Mouse (Mus musculus) limb, embryonic 14.5 days (tissue): ENCODE data around the gene Rabl6. TPM values are rescaled to one million over a fixed set of nuclear protein-coding genes. Genes with fewer than 3 reads are reported as not detected.

Experiments used
- ATAC-seq: fragments of 200-750 bp; cut with Nextera tagmentation; 2 replicates; pipeline ENCODE4 v1.8.0; 2017; ENCODE audit warnings: low read depth, moderate number of reproducible peaks, moderate TSS enrichment; ENCODE audit not compliant: low FRiP score
- DNase-seq: peaks from one replicate; pipeline ENCODE4 v3.0.0-alpha.2; 2015; ENCODE audit warnings: low spot score
- H3K27ac ChIP-seq: fragments of 300-500 bp; sonication (generic); replicated peaks from 2 replicates; pipeline ENCODE4 v1.5.1; 2014; ENCODE audit warnings: low read depth, mild to moderate bottlenecking, low read length, moderate library complexity, mixed read lengths
- H3K27me3 ChIP-seq: fragments of 300-500 bp; sonication (generic); 2 replicates; pipeline ENCODE4 v1.6.1; 2014; ENCODE audit warnings: low read length, mixed read lengths; ENCODE audit not compliant: control insufficient read depth, insufficient read depth
- H3K36me3 ChIP-seq: fragments of 300-500 bp; sonication (generic); 2 replicates; pipeline ENCODE4 v1.6.1; 2014; ENCODE audit warnings: mild to moderate bottlenecking, low read length, moderate library complexity, mixed read lengths; ENCODE audit not compliant: control insufficient read depth, insufficient read depth
- H3K4me1 ChIP-seq: fragments of 300-500 bp; sonication (generic); 2 replicates; pipeline ENCODE4 v1.6.1; 2014; ENCODE audit warnings: antibody characterized with exemption, low read length, mixed read lengths; ENCODE audit not compliant: control insufficient read depth, insufficient read depth
- H3K4me2 ChIP-seq: fragments of 300-500 bp; sonication (generic); replicated peaks from 2 replicates; pipeline ENCODE4 v1.6.1; 2014; ENCODE audit warnings: low read depth, mild to moderate bottlenecking, low read length, moderate library complexity; ENCODE audit not compliant: severe bottlenecking
- H3K4me3 ChIP-seq: fragments of 300-500 bp; sonication (generic); replicated peaks from 2 replicates; pipeline ENCODE4 v1.5.1; 2014; ENCODE audit warnings: low read length
- H3K9ac ChIP-seq: fragments of 300-500 bp; sonication (generic); 2 replicates; pipeline ENCODE4 v1.6.1; 2014; ENCODE audit warnings: mild to moderate bottlenecking, low read depth, low read length, moderate library complexity; ENCODE audit not compliant: severe bottlenecking
- H3K9me3 ChIP-seq: fragments of 300-500 bp; sonication (generic); 2 replicates; pipeline ENCODE4 v1.6.1; 2016; ENCODE audit warnings: low read length; ENCODE audit not compliant: control insufficient read depth
- POLR2A ChIP-seq: fragments of 200-500 bp; IDR thresholded peaks from 2 replicates; pipeline ENCODE4 v1.8.0; 2012; ENCODE audit warnings: inconsistent platforms, mild to moderate bottlenecking, moderate library complexity, borderline replicate concordance; ENCODE audit not compliant: insufficient read depth, insufficient read length; ENCODE audit errors: extremely low read depth
- WGBS: fragments of 180-500 bp; shearing (Covaris S2); extraction: QIAGEN DNeasy Blood & Tissue Kit; methylation state at CpG from one replicate; pipeline ENCODE4 v1.1.7; 2014; 5-methylcytosine and 5-hydroxymethylcytosine counted together
- polyA plus RNA-seq, 2 experiments: library from polyadenylated mRNA; depleted of rRNA in 1 of 2; stranded (reverse) in 1 of 2; unstranded in 1 of 2; fragments of >200 nt; fragmentation: Nextera tagmentation in 1 of 2; extraction: Ambion mirVana in 1 of 2; gene quantifications; 2 replicates each; pipeline versions ENCODE4 v1.2.1 to v1.2.3; 2012 to 2014

Gene Rabl6
- polyA plus RNA-seq, 2 experiments: 74.8 to 99.4 TPM

GRCm38 (mm10) chr2:25574579-25575431, 33.5 kb downstream of the Rabl6 start, which contains the start of the genes Mamdc4 and Phpt1:
TSS of gene Mamdc4 (minus strand) at chr2:25574845.
TSS of gene Phpt1 (minus strand) at chr2:25575224.
- peak; percentile 99 for DNase-seq
- Histone ChIP-seq H3K27me3 (peaks cover 38% of the 10 kb centered on the region), H3K4me3 (peak within 1 kb of the TSS; percentile 48), H3K27ac (peak within 1 kb of the TSS; percentile 83), H3K9ac (peak within 1 kb of the TSS; percentile 58), H3K4me2 (peak within 1 kb of the TSS; percentile 89), H3K4me1 (peaks cover 43% of the 10 kb centered on the region), H3K9me3 (no peaks in the 10 kb centered on the region), H3K36me3 (peaks cover 28% of the 10 kb centered on the region)
- under 1% methylated on average over 40 of the region's 45 CpGs for WGBS
- peak; percentile 76; the same call in 1 of the 2 replicates for TF ChIP-seq POLR2A
- ATAC-seq: peak; percentile 98

- H3K9me3 ChIP-seq: no peaks in the 10 kb centered on the region
- H3K9ac ChIP-seq: peak overlapping the region; percentile 55
- no peak overlapping the region for H3K27ac ChIP-seq
- TF ChIP-seq POLR2A: no peak
- H3K36me3 ChIP-seq: peaks cover 34% of the 10 kb centered on the region
- peak overlapping the region; percentile 89 for H3K4me2 ChIP-seq
- H3K4me1 ChIP-seq: peaks cover 38% of the 10 kb centered on the region
- ATAC-seq (no peak), DNase-seq (no peak)
- 13% methylated on average over 11 of the region's 11 CpGs for whole genome bisulfite sequencing
- H3K4me3 ChIP-seq: peak overlapping the region; percentile 48
- peaks cover 31% of the 10 kb centered on the region for H3K27me3 ChIP-seq
Observed at GRCm38 (mm10) chr2:25574136-25574535, 34.2 kb downstream of the Rabl6 start.

- H3K36me3 ChIP-seq: peaks cover 39% of the 10 kb centered on the region
- WGBS: 89% methylated on average over 2 of the region's 2 CpGs
- H3K9me3 ChIP-seq: no peaks in the 10 kb centered on the region
- ATAC-seq: no peak
- H3K9ac ChIP-seq: no peak overlapping the region
- no peak overlapping the region for H3K4me2 ChIP-seq
- TF ChIP-seq POLR2A: no peak
- no peak overlapping the region for H3K27ac ChIP-seq
- peaks cover 21% of the 10 kb centered on the region for H3K27me3 ChIP-seq
- DNase-seq: no peak
- H3K4me1 ChIP-seq: peaks cover 38% of the 10 kb centered on the region
- H3K4me3 ChIP-seq: 0 out of 2 replicates have a peak overlapping the region, but pooled peaks have one; percentile 48
Observed at GRCm38 (mm10) chr2:25573068-25573467, 35.3 kb downstream of the Rabl6 start.

- no peak for ATAC-seq
- Histone ChIP-seq H3K4me1 (peaks cover 20% of the 10 kb centered on the region), H3K4me2 (no peak overlapping the region), H3K27ac (no peak overlapping the region), H3K9me3 (no peaks in the 10 kb centered on the region), H3K9ac (no peak overlapping the region), H3K36me3 (peaks cover 55% of the 10 kb centered on the region), H3K27me3 (peaks cover 2% of the 10 kb centered on the region; the same call in 1 of the 2 replicates), H3K4me3 (no peak overlapping the region)
- WGBS: 84% methylated on average over 4 of the region's 4 CpGs
- TF ChIP-seq POLR2A: no peak
- no peak for DNase-seq
Observed at GRCm38 (mm10) chr2:25571221-25571620, 37.1 kb downstream of the Rabl6 start.

- Histone ChIP-seq H3K36me3 (peaks cover 74% of the 10 kb centered on the region), H3K9me3 (no peaks in the 10 kb centered on the region), H3K4me2 (no peak overlapping the region), H3K27ac (no peak overlapping the region), H3K4me1 (peaks cover 11% of the 10 kb centered on the region), H3K27me3 (no peaks in the 10 kb centered on the region), H3K4me3 (no peak overlapping the region), H3K9ac (no peak overlapping the region)
- WGBS: 88% methylated on average over 3 of the region's 3 CpGs
- no peak for DNase-seq
- no peak for TF ChIP-seq POLR2A
- ATAC-seq: no peak
Observed at GRCm38 (mm10) chr2:25569323-25569722, 39.0 kb downstream of the Rabl6 start.
